Mouse (Mus musculus): Measurements from ENCODE around the gene Matn4.

- TF ChIP-seq CTCF (IDR thresholded peaks at IDR 0.05; ENCODE audit: borderline replicate concordance, extremely low read depth, insufficient read depth, insufficient read length) (no peak), POLR2A (IDR thresholded peaks at IDR 0.05; ENCODE audit: borderline replicate concordance, extremely low read depth, insufficient read depth, insufficient read length, poor library complexity, severe bottlenecking) (no peak)
Observed at GRCm38 (mm10) chr2:164414581-164414980, 9.6 kb upstream of the Matn4 start.

Measured in brain, embryonic 14.5 days (tissue).